15 mouse cellular contexts compared by ENCODE assay signal in genomic region chr9:22049315-22049714, GRCm38 (mm10). TPM values are rescaled to one million over a fixed set of nuclear protein-coding genes. Genes with fewer than 3 reads are reported as not detected.
DNase-seq lines count a peak whose midpoint lies in the region; ATAC-seq and TF ChIP-seq lines count a peak whose summit lies in the region.
"Had no signal": no experiment of that assay in that cellular context is flagged by ENCODE, and none has a peak within 500 bp of the region (broad histone marks: within the 10 kb centered on the region; RNA-seq: fewer than 3 reads in every experiment).

No protein-coding gene starts in this region.

- H3K4me3 ChIP-seq in forebrain, postnatal 0 days (ENCODE audit: low read depth, low read length), result peak overlapping the region; percentile 92
- peak overlapping the region; percentile 100 for H3K4me3 ChIP-seq in midbrain, embryonic 14.5 days (replicated peaks; ENCODE audit: low read depth, low read length)
- H3K4me3 ChIP-seq: lung, embryonic 15.5 days had no signal

- H3K27ac ChIP-seq in forebrain, postnatal 0 days (ENCODE audit: low read depth, low read length), result peak overlapping the region; percentile 95
- peak overlapping the region; percentile 96 for H3K27ac ChIP-seq in midbrain, embryonic 14.5 days (replicated peaks; ENCODE audit: low read depth, low read length)
- H3K27ac ChIP-seq: kidney, postnatal 0 days; limb, embryonic 12.5 days; lung, embryonic 15.5 days had no signal

- 0 out of 2 replicates have a peak, but pooled peaks cover 6% of the 10 kb centered on the region for H3K36me3 ChIP-seq in forebrain, postnatal 0 days (ENCODE audit: insufficient read depth)
- no peaks in the 10 kb centered on the region; the same call in 1 of the 2 replicates for H3K36me3 ChIP-seq in midbrain, embryonic 14.5 days (ENCODE audit: control insufficient read depth, insufficient read depth, low read length)
- H3K36me3 ChIP-seq: limb, embryonic 12.5 days; lung, embryonic 15.5 days had no signal

- H3K4me1 ChIP-seq in forebrain, postnatal 0 days (ENCODE audit: insufficient read depth), result peaks cover 15% of the 10 kb centered on the region
- H3K4me1 ChIP-seq in midbrain, embryonic 14.5 days (ENCODE audit: control insufficient read depth, insufficient read depth, low read length), result peaks cover 34% of the 10 kb centered on the region

- DNase-seq in brain, adult 2 months (ENCODE audit: low read depth, low spot score), result peak; percentile 49
- peak; percentile 54 to 62 for DNase-seq in cerebellum, postnatal 14 days
- no peak for DNase-seq in forebrain, postnatal 0 days
- DNase-seq in midbrain, embryonic 14.5 days, result peak; percentile 35
- no peak for DNase-seq in spleen, postnatal 14 days (ENCODE audit: low spot score in 2 of 2)
- no peak for DNase-seq in spleen, adult 18-20 months
- DNase-seq in urinary bladder, postnatal 25 days (ENCODE audit: low spot score), result no peak
- DNase-seq in kidney, adult 8-10 months, result no peak
- DNase-seq: thymus, postnatal 14 days had no signal

- H3K9me3 ChIP-seq in forebrain, postnatal 0 days (ENCODE audit: low read length), result no peaks in the 10 kb centered on the region
- no peaks in the 10 kb centered on the region for H3K9me3 ChIP-seq in midbrain, embryonic 14.5 days (ENCODE audit: control insufficient read depth, low read length)
- H3K9me3 ChIP-seq: limb, embryonic 12.5 days; lung, embryonic 15.5 days had no signal

- ATAC-seq in forebrain, postnatal 0 days, result no peak
- ATAC-seq in midbrain, embryonic 14.5 days (ENCODE audit: low FRiP score, low TSS enrichment), result no peak

- TF ChIP-seq CTCF in forebrain, postnatal 0 days (IDR thresholded peaks at IDR 0.05; ENCODE audit: low read depth), result no peak

- WGBS in forebrain, postnatal 0 days, result 37% methylated on average over 11 of the region's 11 CpGs
- WGBS in midbrain, embryonic 14.5 days, result 48% methylated on average over 11 of the region's 11 CpGs

- peak overlapping the region; percentile 79 for H3K4me2 ChIP-seq in forebrain, postnatal 0 days (ENCODE audit: low read depth)
- H3K4me2 ChIP-seq in midbrain, embryonic 14.5 days (ENCODE audit: low read length), result peak overlapping the region; percentile 85
- H3K4me2 ChIP-seq: limb, embryonic 12.5 days; lung, embryonic 15.5 days had no signal

- H3K27me3 ChIP-seq in forebrain, postnatal 0 days (ENCODE audit: insufficient read depth, low read length), result no peaks in the 10 kb centered on the region
- no peaks in the 10 kb centered on the region for H3K27me3 ChIP-seq in midbrain, embryonic 14.5 days (ENCODE audit: control insufficient read depth, insufficient read depth, low read length)
- H3K27me3 ChIP-seq: CH12.LX had no signal

- H3K9ac ChIP-seq in forebrain, postnatal 0 days, result peak overlapping the region; percentile 95
- peak overlapping the region; percentile 98 for H3K9ac ChIP-seq in midbrain, embryonic 14.5 days (replicated peaks; ENCODE audit: low read length)
- H3K9ac ChIP-seq: limb, embryonic 12.5 days; lung, embryonic 15.5 days had no signal

RNA-seq across cellular contexts. Expression of gene Elavl3, which starts 2.5 kb away (rescaled TPM):
- 159 and 191 TPM in 2 replicates for total RNA-seq in forebrain, postnatal 0 days (2014; rRNA removed)
- 51.3 and 74.7 TPM in 2 replicates for polyA plus RNA-seq in forebrain, postnatal 0 days (2015; fragmentation: Nextera tagmentation; extraction: Ambion mirVana)
- polyA plus RNA-seq in midbrain, embryonic 14.5 days (2014; fragmentation: Nextera tagmentation; extraction: Ambion mirVana), result 137 and 162 TPM in 2 replicates
- total RNA-seq: common myeloid progenitor, adult 5-6 weeks had no signal

RNA-seq across cellular contexts. Expression of gene Gm49318, which starts 21.7 kb away (rescaled TPM):
- not detected in 2 replicates for total RNA-seq in forebrain, postnatal 0 days (2014; rRNA removed)
- polyA plus RNA-seq in forebrain, postnatal 0 days (2015; fragmentation: Nextera tagmentation; extraction: Ambion mirVana), result not detected in 2 replicates
- not detected in 2 replicates for polyA plus RNA-seq in midbrain, embryonic 14.5 days (2014; fragmentation: Nextera tagmentation; extraction: Ambion mirVana)
- total RNA-seq: CH12.LX; common myeloid progenitor, adult 5-6 weeks had no signal
- polyA plus RNA-seq: heart, embryonic 14.5 days; kidney, postnatal 0 days; limb, embryonic 12.5 days; lung, embryonic 15.5 days had no signal

RNA-seq across cellular contexts. Expression of gene Zfp653, which starts 21.9 kb away (rescaled TPM):
- 31.0 and 32.3 TPM in 2 replicates for total RNA-seq in forebrain, postnatal 0 days (2014; rRNA removed)
- polyA plus RNA-seq in forebrain, postnatal 0 days (2015; fragmentation: Nextera tagmentation; extraction: Ambion mirVana), result 13.3 and 16.3 TPM in 2 replicates
- polyA plus RNA-seq in midbrain, embryonic 14.5 days (2014; fragmentation: Nextera tagmentation; extraction: Ambion mirVana), result 14.7 and 18.1 TPM in 2 replicates

RNA-seq across cellular contexts. Expression of gene Ecsit, which starts 35.9 kb away (rescaled TPM):
- 55.2 and 59.2 TPM in 2 replicates for total RNA-seq in forebrain, postnatal 0 days (2014; rRNA removed)
- polyA plus RNA-seq in forebrain, postnatal 0 days (2015; fragmentation: Nextera tagmentation; extraction: Ambion mirVana), result 64.1 and 64.7 TPM in 2 replicates
- polyA plus RNA-seq in midbrain, embryonic 14.5 days (2014; fragmentation: Nextera tagmentation; extraction: Ambion mirVana), result 45.6 and 48.5 TPM in 2 replicates

RNA-seq across cellular contexts. Expression of gene Prkcsh, which starts 46.7 kb away (rescaled TPM):
- total RNA-seq in forebrain, postnatal 0 days (2014; rRNA removed), result 83.2 and 86.5 TPM in 2 replicates
- polyA plus RNA-seq in forebrain, postnatal 0 days (2015; fragmentation: Nextera tagmentation; extraction: Ambion mirVana), result 48.9 and 67.4 TPM in 2 replicates
- 70.6 and 73.2 TPM in 2 replicates for polyA plus RNA-seq in midbrain, embryonic 14.5 days (2014; fragmentation: Nextera tagmentation; extraction: Ambion mirVana)

Comparison
In these comparisons a context has a peak if more than half of its experiments do, and no peak if none do; other contexts are left out.
1. DNase-seq: peak in brain, adult 2 months (single experiment), cerebellum, postnatal 14 days (2 of 2) and midbrain, embryonic 14.5 days (single experiment); none in forebrain, postnatal 0 days (single experiment), spleen, postnatal 14 days (0 of 2), spleen, adult 18-20 months (0 of 2), urinary bladder, postnatal 25 days (single experiment) and kidney, adult 8-10 months (0 of 2).